Mouse (Mus musculus) ovary, postnatal 10 days (tissue): Measurements from ENCODE around the gene Rab11fip4.
"Not testable (repeated sequence)": the region's sequence is repeated elsewhere in the genome, so short reads cannot be mapped to it uniquely, and the experiment has no call there.

Source experiments
- DNase-seq: peaks from one replicate; pipeline ENCODE4 v3.0.0; 2022; ENCODE audit warnings: low spot score

Gene Rab11fip4

GRCm38 (mm10) chr11:79678363-79679153, 87.5 kb downstream of the Rab11fip4 start:
- no peak for DNase-seq

- no peak for DNase-seq
Observed at GRCm38 (mm10) chr11:79679929-79680328, 88.9 kb downstream of the Rab11fip4 start.

GRCm38 (mm10) chr11:79680559-79680958, 89.5 kb downstream of the Rab11fip4 start:
- no peak for DNase-seq

- DNase-seq = no peak
Observed at GRCm38 (mm10) chr11:79681182-79681581, 90.2 kb downstream of the Rab11fip4 start.

GRCm38 (mm10) chr11:79681798-79682197, 90.8 kb downstream of the Rab11fip4 start:
- no peak for DNase-seq

- no peak for DNase-seq
Observed at GRCm38 (mm10) chr11:79685109-79685508, 94.1 kb downstream of the Rab11fip4 start.

- DNase-seq = peak; percentile 84
Observed at GRCm38 (mm10) chr11:79686501-79687121, 95.6 kb downstream of the Rab11fip4 start.

- DNase-seq = no peak
Observed at GRCm38 (mm10) chr11:79689916-79690315, 98.9 kb downstream of the Rab11fip4 start.

- DNase-seq = no peak
Observed at GRCm38 (mm10) chr11:79691513-79691912, 100.5 kb downstream of the Rab11fip4 start.

GRCm38 (mm10) chr11:79696390-79697307, 105.6 kb downstream of the Rab11fip4 start:
- DNase-seq = no peak

GRCm38 (mm10) chr11:79698071-79698470, 107.1 kb downstream of the Rab11fip4 start:
- no peak for DNase-seq

- DNase-seq = not testable (repeated sequence)
Observed at GRCm38 (mm10) chr11:79698542-79698941, 107.5 kb downstream of the Rab11fip4 start.

- no peak for DNase-seq
Observed at GRCm38 (mm10) chr11:79701466-79701865, 110.5 kb downstream of the Rab11fip4 start.

- no peak for DNase-seq
Observed at GRCm38 (mm10) chr11:79702092-79702491, 111.1 kb downstream of the Rab11fip4 start.

- DNase-seq = no peak
Observed at GRCm38 (mm10) chr11:79703452-79703851, 112.4 kb downstream of the Rab11fip4 start.

GRCm38 (mm10) chr11:79703885-79704291, 112.9 kb downstream of the Rab11fip4 start:
- no peak for DNase-seq

GRCm38 (mm10) chr11:79704318-79705150, 113.5 kb downstream of the Rab11fip4 start:
- DNase-seq = peak; percentile 100

- DNase-seq = no peak
Observed at GRCm38 (mm10) chr11:79707084-79707483, 116.1 kb downstream of the Rab11fip4 start.

GRCm38 (mm10) chr11:79710868-79711765, 120.1 kb downstream of the Rab11fip4 start:
- DNase-seq = peak; percentile 79

GRCm38 (mm10) chr11:79711766-79712369, 120.9 kb downstream of the Rab11fip4 start:
- no peak for DNase-seq
